Mouse (Mus musculus): Measurements from ENCODE around the gene Zfp329. TPM values are rescaled to one million over a fixed set of nuclear protein-coding genes. Genes with fewer than 3 reads are reported as not detected.
"Not testable (repeated sequence)": the region's sequence is repeated elsewhere in the genome, so short reads cannot be mapped to it uniquely, and the experiment has no call there.

Zfp329 gene
- polyA plus RNA-seq, 1 experiment from 2014 or later: 9.8 TPM

- Histone ChIP-seq H3K4me2 (no peak overlapping the region), H3K36me3 (ENCODE audit: control insufficient read depth, insufficient read depth, low read length) (no peaks in the 10 kb centered on the region), H3K9me3 (ENCODE audit: control insufficient read depth, low read length) (peaks cover 7% of the 10 kb centered on the region), H3K27ac (ENCODE audit: low read depth, low read length) (no peak overlapping the region), H3K9ac (ENCODE audit: low read depth, low read length) (no peak overlapping the region), H3K4me3 (ENCODE audit: low read depth, low read length) (no peak overlapping the region), H3K27me3 (replicated peaks; ENCODE audit: control insufficient read depth, insufficient read depth, low read length) (no peaks in the 10 kb centered on the region), H3K4me1 (replicated peaks; ENCODE audit: control insufficient read depth, insufficient read depth, low read length) (peaks cover 3% of the 10 kb centered on the region; the same call in 1 of the 2 replicates)
- WGBS: 94% methylated on average over 1 of the region's 1 CpGs
- ATAC-seq (replicated peaks; ENCODE audit: low FRiP score) (no peak), DNase-seq (ENCODE audit: low spot score) (no peak)
Measured at GRCm38 (mm10) chr7:12799554-12799953, 19.1 kb downstream of the Zfp329 start.

- Histone ChIP-seq H3K36me3 (ENCODE audit: control insufficient read depth, insufficient read depth, low read length) (no peaks in the 10 kb centered on the region), H3K9ac (ENCODE audit: low read depth, low read length) (no peak overlapping the region), H3K27ac (ENCODE audit: low read depth, low read length) (no peak overlapping the region), H3K4me3 (ENCODE audit: low read depth, low read length) (no peak overlapping the region), H3K9me3 (ENCODE audit: control insufficient read depth, low read length) (peaks cover 7% of the 10 kb centered on the region), H3K4me1 (replicated peaks; ENCODE audit: control insufficient read depth, insufficient read depth, low read length) (no peaks in the 10 kb centered on the region; the same call in 1 of the 2 replicates), H3K27me3 (replicated peaks; ENCODE audit: control insufficient read depth, insufficient read depth, low read length) (no peaks in the 10 kb centered on the region), H3K4me2 (no peak overlapping the region)
- WGBS: 69% methylated on average over 2 of the region's 2 CpGs
- DNase-seq (ENCODE audit: low spot score) (no peak), ATAC-seq (replicated peaks; ENCODE audit: low FRiP score) (no peak)
Measured at GRCm38 (mm10) chr7:12797971-12798370, 20.7 kb downstream of the Zfp329 start.

- not testable (repeated sequence) for H3K36me3 ChIP-seq (ENCODE audit: control insufficient read depth, insufficient read depth, low read length); H3K4me1 ChIP-seq (replicated peaks; ENCODE audit: control insufficient read depth, insufficient read depth, low read length); H3K9me3 ChIP-seq (ENCODE audit: control insufficient read depth, low read length); H3K27me3 ChIP-seq (replicated peaks; ENCODE audit: control insufficient read depth, insufficient read depth, low read length); H3K9ac ChIP-seq (ENCODE audit: low read depth, low read length); H3K27ac ChIP-seq (ENCODE audit: low read depth, low read length); H3K4me3 ChIP-seq (ENCODE audit: low read depth, low read length); ATAC-seq (replicated peaks; ENCODE audit: low FRiP score); DNase-seq (ENCODE audit: low spot score); H3K4me2 ChIP-seq
- whole genome bisulfite sequencing: 69% methylated on average over 11 of the region's 11 CpGs
Measured at GRCm38 (mm10) chr7:12792624-12793023, 26.0 kb downstream of the Zfp329 start.

GRCm38 (mm10) chr7:12788025-12788424, 30.6 kb downstream of the Zfp329 start:
- H3K27me3 ChIP-seq (replicated peaks; ENCODE audit: control insufficient read depth, insufficient read depth, low read length): no peaks in the 10 kb centered on the region
- no peaks in the 10 kb centered on the region for H3K9me3 ChIP-seq (ENCODE audit: control insufficient read depth, low read length)
- 34% methylated on average over 5 of the region's 5 CpGs for WGBS
- H3K27ac ChIP-seq (ENCODE audit: low read depth, low read length): no peak overlapping the region
- ATAC-seq (replicated peaks; ENCODE audit: low FRiP score) (no peak), DNase-seq (ENCODE audit: low spot score) (no peak)
- no peaks in the 10 kb centered on the region for H3K4me1 ChIP-seq (replicated peaks; ENCODE audit: control insufficient read depth, insufficient read depth, low read length)
- H3K36me3 ChIP-seq (ENCODE audit: control insufficient read depth, insufficient read depth, low read length): no peaks in the 10 kb centered on the region
- H3K4me3 ChIP-seq (ENCODE audit: low read depth, low read length): no peak overlapping the region
- H3K9ac ChIP-seq (ENCODE audit: low read depth, low read length): no peak overlapping the region
- no peak overlapping the region for H3K4me2 ChIP-seq

- DNase-seq (ENCODE audit: low spot score): no peak
- H3K36me3 ChIP-seq (ENCODE audit: control insufficient read depth, insufficient read depth, low read length): no peaks in the 10 kb centered on the region
- no peak overlapping the region for H3K27ac ChIP-seq (ENCODE audit: low read depth, low read length)
- H3K9ac ChIP-seq (ENCODE audit: low read depth, low read length): no peak overlapping the region
- no peaks in the 10 kb centered on the region for H3K9me3 ChIP-seq (ENCODE audit: control insufficient read depth, low read length)
- no peak for ATAC-seq (replicated peaks; ENCODE audit: low FRiP score)
- H3K4me3 ChIP-seq (ENCODE audit: low read depth, low read length): no peak overlapping the region
- no peaks in the 10 kb centered on the region for H3K27me3 ChIP-seq (replicated peaks; ENCODE audit: control insufficient read depth, insufficient read depth, low read length)
- H3K4me2 ChIP-seq: no peak overlapping the region
- 66% methylated on average over 6 of the region's 6 CpGs for WGBS
- H3K4me1 ChIP-seq (replicated peaks; ENCODE audit: control insufficient read depth, insufficient read depth, low read length): no peaks in the 10 kb centered on the region
Measured at GRCm38 (mm10) chr7:12787333-12787732, 31.3 kb downstream of the Zfp329 start.

GRCm38 (mm10) chr7:12780151-12780830, 38.4 kb downstream of the Zfp329 start:
- H3K27me3 ChIP-seq (replicated peaks; ENCODE audit: control insufficient read depth, insufficient read depth, low read length): no peaks in the 10 kb centered on the region
- under 1% methylated on average over 57 of the region's 57 CpGs for WGBS
- H3K27ac ChIP-seq (ENCODE audit: low read depth, low read length): no peak overlapping the region
- H3K9ac ChIP-seq (ENCODE audit: low read depth, low read length): peak overlapping the region; percentile 67
- H3K36me3 ChIP-seq (ENCODE audit: control insufficient read depth, insufficient read depth, low read length): no peaks in the 10 kb centered on the region; the same call in 1 of the 2 replicates
- H3K4me1 ChIP-seq (replicated peaks; ENCODE audit: control insufficient read depth, insufficient read depth, low read length): 0 out of 2 replicates have a peak, but pooled peaks cover 3% of the 10 kb centered on the region
- DNase-seq (ENCODE audit: low spot score) (peak; percentile 76), ATAC-seq (replicated peaks; ENCODE audit: low FRiP score) (peak; percentile 93)
- peak overlapping the region; percentile 67 for H3K4me3 ChIP-seq (ENCODE audit: low read depth, low read length)
- H3K4me2 ChIP-seq: peak overlapping the region; percentile 79
- no peaks in the 10 kb centered on the region for H3K9me3 ChIP-seq (ENCODE audit: control insufficient read depth, low read length)

GRCm38 (mm10) chr7:12779782-12780150, 38.9 kb downstream of the Zfp329 start:
- no peaks in the 10 kb centered on the region for H3K27me3 ChIP-seq (replicated peaks; ENCODE audit: control insufficient read depth, insufficient read depth, low read length)
- H3K4me2 ChIP-seq: peak overlapping the region; percentile 79
- H3K4me1 ChIP-seq (replicated peaks; ENCODE audit: control insufficient read depth, insufficient read depth, low read length): 0 out of 2 replicates have a peak, but pooled peaks cover 3% of the 10 kb centered on the region
- peak overlapping the region; percentile 67 for H3K4me3 ChIP-seq (ENCODE audit: low read depth, low read length)
- WGBS: 26% methylated on average over 10 of the region's 10 CpGs
- H3K36me3 ChIP-seq (ENCODE audit: control insufficient read depth, insufficient read depth, low read length): peaks cover 4% of the 10 kb centered on the region
- DNase-seq (ENCODE audit: low spot score) (no peak), ATAC-seq (replicated peaks; ENCODE audit: low FRiP score) (no peak)
- peak overlapping the region; percentile 67 for H3K9ac ChIP-seq (ENCODE audit: low read depth, low read length)
- no peak overlapping the region for H3K27ac ChIP-seq (ENCODE audit: low read depth, low read length)
- H3K9me3 ChIP-seq (ENCODE audit: control insufficient read depth, low read length): no peaks in the 10 kb centered on the region

GRCm38 (mm10) chr7:12779141-12779540, 39.5 kb downstream of the Zfp329 start:
- DNase-seq (ENCODE audit: low spot score): no peak
- H3K9ac ChIP-seq (ENCODE audit: low read depth, low read length): no peak overlapping the region
- H3K4me1 ChIP-seq (replicated peaks; ENCODE audit: control insufficient read depth, insufficient read depth, low read length): 0 out of 2 replicates have a peak, but pooled peaks cover 3% of the 10 kb centered on the region
- no peaks in the 10 kb centered on the region for H3K27me3 ChIP-seq (replicated peaks; ENCODE audit: control insufficient read depth, insufficient read depth, low read length)
- H3K4me2 ChIP-seq: no peak overlapping the region
- no peak overlapping the region for H3K27ac ChIP-seq (ENCODE audit: low read depth, low read length)
- H3K4me3 ChIP-seq (ENCODE audit: low read depth, low read length): no peak overlapping the region
- peaks cover 9% of the 10 kb centered on the region for H3K36me3 ChIP-seq (ENCODE audit: control insufficient read depth, insufficient read depth, low read length)
- no peaks in the 10 kb centered on the region for H3K9me3 ChIP-seq (ENCODE audit: control insufficient read depth, low read length)
- no peak for ATAC-seq (replicated peaks; ENCODE audit: low FRiP score)
- WGBS: 81% methylated on average over 5 of the region's 5 CpGs

- Histone ChIP-seq H3K36me3 (ENCODE audit: control insufficient read depth, insufficient read depth, low read length) (peaks cover 9% of the 10 kb centered on the region), H3K27ac (ENCODE audit: low read depth, low read length) (no peak overlapping the region), H3K4me3 (ENCODE audit: low read depth, low read length) (no peak overlapping the region), H3K9me3 (ENCODE audit: control insufficient read depth, low read length) (no peaks in the 10 kb centered on the region), H3K9ac (ENCODE audit: low read depth, low read length) (no peak overlapping the region), H3K27me3 (replicated peaks; ENCODE audit: control insufficient read depth, insufficient read depth, low read length) (no peaks in the 10 kb centered on the region), H3K4me1 (replicated peaks; ENCODE audit: control insufficient read depth, insufficient read depth, low read length) (no peaks in the 10 kb centered on the region), H3K4me2 (no peak overlapping the region)
- DNase-seq (ENCODE audit: low spot score): no peak
- WGBS: 82% methylated on average over 1 of the region's 1 CpGs
- ATAC-seq (replicated peaks; ENCODE audit: low FRiP score): no peak
Measured at GRCm38 (mm10) chr7:12774606-12775005, 44.1 kb downstream of the Zfp329 start.

Data from liver, embryonic 11.5 days (tissue).